Mouse (Mus musculus): Measurements from ENCODE around the gene Elmod1.

Gene Elmod1

GRCm38 (mm10) chr9:53910331-53910730, 64.8 kb downstream of the Elmod1 start:
- DNase-seq (ENCODE audit: low read depth in 1 of 2, low spot score in 2 of 2): no peak

DNA sequence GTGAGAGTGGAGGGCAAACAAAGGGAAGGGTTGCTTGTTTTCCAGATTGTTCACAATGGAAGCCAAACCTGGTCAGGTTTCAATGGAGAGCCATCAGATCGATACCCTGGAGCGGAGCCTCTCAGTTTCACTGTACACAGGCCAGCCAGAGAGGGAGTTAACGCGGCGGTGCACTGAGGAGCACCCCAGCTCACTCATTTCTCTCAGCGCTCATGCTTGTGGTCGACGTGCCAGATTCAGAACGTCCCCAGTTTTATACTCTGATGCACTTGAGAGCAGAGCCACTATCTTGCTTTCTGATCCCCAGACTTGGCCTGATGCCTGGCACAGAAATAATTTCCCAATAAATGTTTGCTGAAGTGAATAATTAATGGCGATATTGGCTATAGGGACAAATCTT, 68.3 kb downstream of the Elmod1 start:
- DNase-seq (ENCODE audit: low read depth in 1 of 2, low spot score in 2 of 2): no peak

DNA sequence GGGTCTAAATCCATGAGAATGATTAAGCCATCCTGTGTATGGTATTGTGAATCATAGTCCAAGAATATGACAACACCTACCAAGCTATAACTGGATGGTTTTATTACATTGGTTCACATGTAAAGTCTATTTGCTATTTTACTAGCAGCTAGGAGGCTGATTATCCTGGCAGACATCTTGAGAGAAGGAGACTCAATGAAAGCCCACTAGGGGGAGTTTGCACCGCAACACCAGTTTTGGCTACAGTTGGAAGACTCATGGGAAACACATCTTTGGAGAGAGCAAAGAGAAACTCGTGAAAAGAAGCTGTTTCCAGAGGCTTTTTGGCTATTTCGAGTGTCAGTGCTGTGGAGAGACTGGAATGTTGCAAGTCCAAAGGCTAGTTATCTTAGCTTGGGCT, 69.7 kb downstream of the Elmod1 start:
- no peak for DNase-seq (ENCODE audit: low read depth in 1 of 2, low spot score in 2 of 2)

GRCm38 (mm10) chr9:53903215-53903842, 71.8 kb downstream of the Elmod1 start:
- DNase-seq (ENCODE audit: low read depth in 1 of 2, low spot score in 2 of 2): no peak

DNA sequence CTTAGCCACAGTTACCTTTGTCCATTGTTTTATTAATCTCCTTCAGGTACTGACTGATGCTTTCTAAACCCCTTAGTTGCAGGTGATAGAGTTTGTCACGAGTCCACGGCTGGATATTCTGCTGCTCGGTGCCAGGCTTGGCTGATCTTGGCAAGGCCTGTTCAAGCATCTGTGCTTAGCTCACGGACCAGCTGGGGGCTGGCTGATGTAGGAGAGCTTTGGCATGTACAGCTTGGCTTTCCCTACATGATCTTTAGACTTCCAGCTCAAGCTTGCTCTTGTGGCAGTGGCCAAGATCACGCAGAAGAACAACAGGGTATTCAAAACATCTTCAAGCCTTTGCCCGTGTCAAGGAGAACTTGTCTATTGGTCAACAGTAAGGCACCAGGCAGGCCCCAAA, 75.3 kb downstream of the Elmod1 start:
- DNase-seq (ENCODE audit: low read depth in 1 of 2, low spot score in 2 of 2): no peak

- DNase-seq (ENCODE audit: low read depth in 1 of 2, low spot score in 2 of 2): no peak
Observed at GRCm38 (mm10) chr9:53895827-53896226, 79.3 kb downstream of the Elmod1 start.

GRCm38 (mm10) chr9:53890075-53890474, 85.0 kb downstream of the Elmod1 start:
- DNase-seq (ENCODE audit: low read depth in 1 of 2, low spot score in 2 of 2): no peak

DNA sequence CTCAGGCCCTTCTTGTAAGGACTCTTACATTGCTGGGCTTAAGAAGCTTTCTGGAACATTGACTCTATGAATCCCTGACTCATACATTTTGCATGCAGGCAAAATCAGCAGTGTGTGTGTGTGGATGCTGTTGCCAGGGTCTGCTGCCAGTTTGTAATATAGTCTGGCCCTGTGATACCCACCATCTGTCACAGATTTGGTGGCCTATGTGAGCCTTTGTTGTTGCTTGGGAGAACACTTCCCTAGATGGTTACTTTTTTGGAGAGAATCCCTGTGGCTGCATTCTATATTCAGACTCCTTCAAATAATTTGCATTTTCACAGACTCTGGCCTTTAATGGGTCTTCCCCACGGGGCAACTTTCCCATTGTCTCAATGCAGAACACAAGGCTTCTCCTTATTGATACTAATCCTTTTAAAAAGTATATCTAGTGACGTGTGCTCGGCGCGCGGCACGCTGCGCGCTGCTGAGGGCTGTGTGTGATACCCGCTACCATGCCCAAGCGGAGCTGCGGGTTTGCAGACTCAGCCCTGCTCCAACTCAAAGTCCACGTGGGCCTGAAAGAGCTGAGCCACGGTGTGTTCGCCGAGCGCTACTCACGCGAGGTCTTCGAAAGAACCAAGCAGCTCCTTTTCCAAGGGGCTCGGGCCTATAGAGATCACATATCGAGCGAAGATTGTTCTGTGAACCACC, 91.4 kb downstream of the Elmod1 start:
- no peak for DNase-seq (ENCODE audit: low read depth in 1 of 2, low spot score in 2 of 2)

DNA sequence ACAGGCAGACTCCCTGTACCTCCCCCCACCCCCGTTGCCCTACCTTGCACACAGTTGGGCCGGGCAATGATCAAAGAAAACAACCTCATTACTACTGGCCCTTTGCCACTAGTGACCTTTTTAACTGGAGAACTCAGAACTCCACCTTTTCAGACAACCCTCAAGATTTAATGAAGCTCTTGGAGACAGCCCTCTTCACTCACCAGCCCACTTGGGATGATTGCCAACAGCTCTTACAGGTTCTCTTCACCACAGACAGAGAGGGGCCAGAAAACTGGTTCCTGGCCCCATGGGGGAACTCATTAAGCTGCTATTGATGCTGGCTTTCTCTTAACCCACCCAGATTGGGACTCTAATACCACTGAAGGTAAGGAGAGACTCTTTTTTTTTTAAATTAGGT, 97.7 kb downstream of the Elmod1 start:
- no peak for DNase-seq (ENCODE audit: low read depth in 1 of 2, low spot score in 2 of 2)

DNA sequence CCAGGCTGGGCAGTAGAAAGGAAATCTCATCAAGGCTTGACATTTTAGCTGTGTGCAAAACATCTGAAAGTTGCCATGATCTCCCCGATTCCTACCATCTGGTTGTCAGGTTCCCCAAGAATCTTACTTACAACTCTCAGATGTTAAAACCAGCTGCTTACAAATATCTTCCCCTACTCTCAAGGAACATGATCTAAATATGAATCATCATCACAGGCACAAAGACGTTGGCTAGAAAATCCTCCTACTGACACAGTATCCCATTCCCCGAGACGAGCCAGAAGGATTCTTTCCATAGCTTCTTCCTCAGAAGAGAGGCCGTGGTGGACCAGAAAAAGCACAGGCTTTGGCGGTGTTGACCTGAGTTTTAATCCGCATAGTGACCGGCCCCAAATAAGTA, 101.9 kb downstream of the Elmod1 start:
- DNase-seq (ENCODE audit: low read depth in 1 of 2, low spot score in 2 of 2): no peak
